Mouse (Mus musculus) liver, embryonic 14.5 days (tissue): ENCODE data around the gene Snai3.

Experiments used
- CTCF ChIP-seq: IDR thresholded peaks from 2 replicates; pipeline ENCODE4 v1.5.1; 2016; ENCODE audit warnings: antibody characterized with exemption, low read depth, control low read depth
- EP300 ChIP-seq: IDR thresholded peaks from 2 replicates; pipeline ENCODE4 v1.6.1; 2016; ENCODE audit warnings: antibody characterized with exemption, low read depth

- no peak for TF ChIP-seq CTCF
- no peak for TF ChIP-seq EP300
Measured at GRCm38 (mm10) chr8:122469965-122470364, 9.4 kb upstream of the Snai3 start.
